Mouse (Mus musculus) brain, embryonic 14.5 days (tissue): Measurements from ENCODE around the gene Cdc16.

Source experiments
- CTCF ChIP-seq: fragments of 200-500 bp; IDR thresholded peaks from 2 replicates; pipeline ENCODE4 v1.5.1; 2012; ENCODE audit warnings: inconsistent platforms, mild to moderate bottlenecking, moderate library complexity, borderline replicate concordance; ENCODE audit not compliant: insufficient read depth, insufficient read length; ENCODE audit errors: extremely low read depth
- POLR2A ChIP-seq: fragments of 200-500 bp; IDR thresholded peaks from 2 replicates; pipeline ENCODE4 v1.6.1; 2012; ENCODE audit warnings: mild to moderate bottlenecking, inconsistent platforms, borderline replicate concordance; ENCODE audit not compliant: poor library complexity, insufficient read depth, insufficient read length, severe bottlenecking; ENCODE audit errors: extremely low read depth

DNA sequence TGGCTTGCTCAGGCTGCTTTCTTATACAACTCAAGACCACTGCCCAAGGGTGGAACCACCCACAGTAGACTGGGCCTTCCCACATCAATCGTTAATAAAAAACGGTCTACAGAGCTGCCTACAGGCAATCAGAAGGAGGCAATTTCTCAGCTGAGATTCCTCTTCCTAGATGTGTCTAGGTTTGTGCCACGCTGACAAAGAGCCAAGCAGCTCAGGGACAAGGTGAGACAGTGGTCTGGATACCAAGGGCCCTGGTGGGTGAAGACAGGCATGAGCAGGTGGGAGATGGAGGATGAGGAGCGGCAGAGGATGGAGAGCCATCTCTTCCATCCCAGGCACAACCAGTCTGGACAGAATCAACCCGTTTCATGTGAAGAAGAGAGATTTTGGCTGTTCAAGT lies 49.0 kb upstream of the Cdc16 start:
- TF ChIP-seq CTCF (no peak), POLR2A (no peak)
